Mouse (Mus musculus) kidney, embryonic 16.5 days (tissue): ENCODE measurements at regions not wholly inside any gene's neighbourhood (a gene's known extent, or its start where the extent isn't known, plus 50 kb on each side); places are given as distances from the start of the nearest gene placed in this dataset.

Experiments
- ATAC-seq: fragments of 200-750 bp; cut with Nextera tagmentation; 2 replicates; pipeline ENCODE4 v1.8.0; 2017; ENCODE audit warnings: moderate TSS enrichment; ENCODE audit not compliant: low FRiP score, low TSS enrichment
- H3K27ac ChIP-seq: fragments of 300-500 bp; sonication (generic); 2 replicates; pipeline ENCODE4 v1.5.1; 2014; ENCODE audit warnings: low read length
- H3K27me3 ChIP-seq: fragments of 300-500 bp; sonication (generic); 2 replicates; pipeline ENCODE4 v1.6.1; 2014; ENCODE audit warnings: low read length, control low read depth, mixed read lengths; ENCODE audit not compliant: insufficient read depth
- H3K36me3 ChIP-seq: fragments of 300-500 bp; sonication (generic); 2 replicates; pipeline ENCODE4 v1.6.1; 2014; ENCODE audit warnings: low read length, control low read depth, mixed read lengths; ENCODE audit not compliant: insufficient read depth
- H3K4me1 ChIP-seq: fragments of 300-500 bp; sonication (generic); 2 replicates; pipeline ENCODE4 v1.6.1; 2014; ENCODE audit warnings: low read length, control low read depth, mixed read lengths; ENCODE audit not compliant: insufficient read depth
- H3K4me2 ChIP-seq: fragments of 300-500 bp; sonication (generic); replicated peaks from 2 replicates; pipeline ENCODE4 v1.6.1; 2014; ENCODE audit warnings: low read depth, low read length
- H3K4me3 ChIP-seq: fragments of 300-500 bp; sonication (generic); 2 replicates; pipeline ENCODE4 v1.5.1; 2014; ENCODE audit warnings: mild to moderate bottlenecking, low read length
- H3K9ac ChIP-seq: fragments of 300-500 bp; sonication (generic); replicated peaks from 2 replicates; pipeline ENCODE4 v1.6.1; 2014; ENCODE audit warnings: low read length
- H3K9me3 ChIP-seq: fragments of 300-500 bp; sonication (generic); 2 replicates; pipeline ENCODE4 v1.6.1; 2016; ENCODE audit warnings: low read length, control low read depth
- WGBS: fragments of 180-500 bp; shearing (Covaris S2); extraction: QIAGEN DNeasy Blood & Tissue Kit; methylation state at CpG from one replicate; pipeline ENCODE4 v1.1.7; 2014; 5-methylcytosine and 5-hydroxymethylcytosine counted together

GRCm38 (mm10) chr3:33902431-33902830 lies 58.3 kb upstream of the Ccdc39 start:
- H3K4me3 ChIP-seq, result no peak overlapping the region
- no peak for ATAC-seq
- no peaks in the 10 kb centered on the region for H3K27me3 ChIP-seq
- no peak overlapping the region for H3K9ac ChIP-seq
- H3K4me1 ChIP-seq, result no peaks in the 10 kb centered on the region
- H3K9me3 ChIP-seq, result no peaks in the 10 kb centered on the region
- H3K4me2 ChIP-seq, result no peak overlapping the region
- H3K36me3 ChIP-seq, result no peaks in the 10 kb centered on the region
- no peak overlapping the region for H3K27ac ChIP-seq
- WGBS, result 86% methylated on average over 2 of the region's 2 CpGs

- H3K27me3 ChIP-seq, result no peaks in the 10 kb centered on the region
- no peak overlapping the region for H3K9ac ChIP-seq
- no peaks in the 10 kb centered on the region for H3K9me3 ChIP-seq
- no peaks in the 10 kb centered on the region for H3K4me1 ChIP-seq
- no peak overlapping the region for H3K27ac ChIP-seq
- no peaks in the 10 kb centered on the region for H3K36me3 ChIP-seq
- ATAC-seq, result no peak
- H3K4me3 ChIP-seq, result no peak overlapping the region
- H3K4me2 ChIP-seq, result no peak overlapping the region
- 74% methylated on average over 8 of the region's 8 CpGs for WGBS
These were observed 59.2 kb upstream of the Ccdc39 start for GRCm38 (mm10) chr3:33903326-33903725.

- H3K27ac ChIP-seq, result no peak overlapping the region
- no peaks in the 10 kb centered on the region for H3K36me3 ChIP-seq
- H3K4me3 ChIP-seq, result no peak overlapping the region
- no peaks in the 10 kb centered on the region for H3K9me3 ChIP-seq
- no peaks in the 10 kb centered on the region for H3K27me3 ChIP-seq
- H3K4me2 ChIP-seq, result no peak overlapping the region
- H3K4me1 ChIP-seq, result no peaks in the 10 kb centered on the region
- WGBS, result 51% methylated on average over 4 of the region's 4 CpGs
- ATAC-seq, result no peak
- no peak overlapping the region for H3K9ac ChIP-seq
These were observed 59.7 kb upstream of the Ccdc39 start for GRCm38 (mm10) chr3:33903816-33904215.

GRCm38 (mm10) chr3:33904854-33905678 lies 61.0 kb upstream of the Ccdc39 start:
- H3K9ac ChIP-seq, result 0 out of 2 replicates have a peak overlapping the region, but pooled peaks have one; percentile 9
- H3K4me3 ChIP-seq, result peak overlapping the region; percentile 19
- H3K9me3 ChIP-seq, result no peaks in the 10 kb centered on the region
- no peaks in the 10 kb centered on the region for H3K36me3 ChIP-seq
- H3K4me1 ChIP-seq, result no peaks in the 10 kb centered on the region
- peak overlapping the region; percentile 40 for H3K4me2 ChIP-seq
- H3K27me3 ChIP-seq, result no peaks in the 10 kb centered on the region
- 29% methylated on average over 22 of the region's 22 CpGs for WGBS
- ATAC-seq, result no peak; the same call in 1 of the 2 replicates
- no peak overlapping the region for H3K27ac ChIP-seq

GRCm38 (mm10) chr3:33905679-33906007 lies 61.5 kb upstream of the Ccdc39 start:
- ATAC-seq, result no peak
- Histone ChIP-seq H3K4me3 (peak overlapping the region; percentile 19), H3K36me3 (no peaks in the 10 kb centered on the region)

GRCm38 (mm10) chr3:33907061-33907460 lies 63.0 kb upstream of the Ccdc39 start:
- Histone ChIP-seq H3K9me3 (no peaks in the 10 kb centered on the region), H3K4me2 (no peak overlapping the region), H3K27me3 (no peaks in the 10 kb centered on the region), H3K4me3 (no peak overlapping the region), H3K36me3 (no peaks in the 10 kb centered on the region), H3K4me1 (no peaks in the 10 kb centered on the region), H3K27ac (no peak overlapping the region), H3K9ac (no peak overlapping the region)
- no peak for ATAC-seq
- 84% methylated on average over 8 of the region's 8 CpGs for WGBS

More at GRCm38 (mm10) chr3:33905679-33906007, 61.5 kb upstream of the Ccdc39 start:
- Histone ChIP-seq H3K4me2 (peak overlapping the region; percentile 40), H3K27ac (no peak overlapping the region), H3K4me1 (no peaks in the 10 kb centered on the region), H3K27me3 (no peaks in the 10 kb centered on the region), H3K9ac (no peak overlapping the region), H3K9me3 (no peaks in the 10 kb centered on the region)
- 24% methylated on average over 5 of the region's 5 CpGs for WGBS

GRCm38 (mm10) chr3:33911559-33911958 lies 67.4 kb upstream of the Ccdc39 start:
- ATAC-seq, result no peak
- no peak overlapping the region for H3K27ac ChIP-seq
- H3K9me3 ChIP-seq, result no peaks in the 10 kb centered on the region
- 82% methylated on average over 9 of the region's 9 CpGs for WGBS
- H3K27me3 ChIP-seq, result no peaks in the 10 kb centered on the region
- no peaks in the 10 kb centered on the region for H3K4me1 ChIP-seq
- no peak overlapping the region for H3K9ac ChIP-seq
- no peaks in the 10 kb centered on the region for H3K36me3 ChIP-seq
- H3K4me2 ChIP-seq, result no peak overlapping the region
- no peak overlapping the region for H3K4me3 ChIP-seq

- Histone ChIP-seq H3K9me3 (no peaks in the 10 kb centered on the region), H3K27ac (no peak overlapping the region), H3K27me3 (no peaks in the 10 kb centered on the region), H3K36me3 (no peaks in the 10 kb centered on the region), H3K4me3 (no peak overlapping the region), H3K4me2 (no peak overlapping the region), H3K4me1 (no peaks in the 10 kb centered on the region), H3K9ac (no peak overlapping the region)
- 89% methylated on average over 5 of the region's 5 CpGs for WGBS
- ATAC-seq, result no peak
These were observed 69.4 kb upstream of the Ccdc39 start for GRCm38 (mm10) chr3:33913470-33913869.

GRCm38 (mm10) chr3:33914386-33914785 lies 70.3 kb upstream of the Ccdc39 start:
- WGBS, result 61% methylated on average over 9 of the region's 9 CpGs
- H3K4me2 ChIP-seq, result no peak overlapping the region
- H3K27me3 ChIP-seq, result no peaks in the 10 kb centered on the region
- H3K9me3 ChIP-seq, result no peaks in the 10 kb centered on the region
- H3K9ac ChIP-seq, result no peak overlapping the region
- no peak for ATAC-seq
- H3K4me1 ChIP-seq, result no peaks in the 10 kb centered on the region
- H3K27ac ChIP-seq, result no peak overlapping the region
- H3K36me3 ChIP-seq, result no peaks in the 10 kb centered on the region
- H3K4me3 ChIP-seq, result no peak overlapping the region

- H3K9ac ChIP-seq, result no peak overlapping the region
- no peak overlapping the region for H3K4me2 ChIP-seq
- H3K9me3 ChIP-seq, result no peaks in the 10 kb centered on the region
- no peaks in the 10 kb centered on the region for H3K4me1 ChIP-seq
- H3K27ac ChIP-seq, result no peak overlapping the region
- H3K4me3 ChIP-seq, result no peak overlapping the region
- ATAC-seq, result no peak
- no peaks in the 10 kb centered on the region for H3K27me3 ChIP-seq
- no peaks in the 10 kb centered on the region for H3K36me3 ChIP-seq
These were observed 71.7 kb upstream of the Ccdc39 start for GRCm38 (mm10) chr3:33915777-33916176.
